In genomic region chr14:79482251-79482661, GRCm38 (mm10) we compare ENCODE assay signal across 8 mouse cellular contexts. TPM values are rescaled to one million over a fixed set of nuclear protein-coding genes. Genes with fewer than 3 reads are reported as not detected.
DNase-seq lines count a peak whose midpoint lies in the region; ATAC-seq lines count a peak whose summit lies in the region.

No protein-coding gene starts in this region.

- H3K4me1 ChIP-seq in forebrain, embryonic 16.5 days (replicated peaks; ENCODE audit: control insufficient read depth, insufficient read depth, low read length): peaks cover 31% of the 10 kb centered on the region
- H3K4me1 ChIP-seq in intestine, embryonic 16.5 days (ENCODE audit: control insufficient read depth, insufficient read depth, low read length): peaks cover 46% of the 10 kb centered on the region
- peaks cover 70% of the 10 kb centered on the region for H3K4me1 ChIP-seq in liver, embryonic 12.5 days
- peaks cover 25% of the 10 kb centered on the region for H3K4me1 ChIP-seq in neural tube, embryonic 14.5 days (ENCODE audit: control insufficient read depth, insufficient read depth, low read length)

- no peak for ATAC-seq in forebrain, embryonic 16.5 days
- ATAC-seq in intestine, embryonic 16.5 days: no peak
- no peak for ATAC-seq in liver, embryonic 12.5 days
- no peak for ATAC-seq in neural tube, embryonic 14.5 days (ENCODE audit: low read depth)
- no peak for ATAC-seq in inflammation-experienced regulatory T-cells, adult 6 months

- intact Hi-C loops in left cerebral cortex, postnatal 14 days (cut with DNase I): loop anchor here (5.0 kb wide), 1 partner anchor 80 kb away; no protein-coding TSS in a partner anchor

- peak overlapping the region; percentile 100 for H3K27ac ChIP-seq in forebrain, embryonic 16.5 days (ENCODE audit: low read length)
- H3K27ac ChIP-seq in intestine, embryonic 16.5 days (ENCODE audit: low read length): peak overlapping the region; percentile 100
- H3K27ac ChIP-seq in liver, embryonic 12.5 days: peak overlapping the region; percentile 100
- peak overlapping the region; percentile 99 for H3K27ac ChIP-seq in neural tube, embryonic 14.5 days (ENCODE audit: low read depth, low read length)

- under 1% methylated on average over 11 of the region's 11 CpGs for WGBS in forebrain, embryonic 16.5 days
- WGBS in intestine, embryonic 16.5 days: under 1% methylated on average over 11 of the region's 11 CpGs
- WGBS in liver, embryonic 12.5 days (ENCODE audit: insufficient replicate concordance): under 1% methylated on average over 11 of the region's 11 CpGs
- WGBS in neural tube, embryonic 14.5 days: under 1% methylated on average over 11 of the region's 11 CpGs

- H3K4me3 ChIP-seq in forebrain, embryonic 16.5 days (replicated peaks; ENCODE audit: low read length): peak overlapping the region; percentile 99
- peak overlapping the region; percentile 99 for H3K4me3 ChIP-seq in intestine, embryonic 16.5 days (ENCODE audit: low read length)
- H3K4me3 ChIP-seq in liver, embryonic 12.5 days: peak overlapping the region; percentile 85
- H3K4me3 ChIP-seq in neural tube, embryonic 14.5 days (ENCODE audit: low read depth, low read length): peak overlapping the region; percentile 93

- no peaks in the 10 kb centered on the region for H3K9me3 ChIP-seq in forebrain, embryonic 16.5 days (ENCODE audit: control insufficient read depth, low read length)
- H3K9me3 ChIP-seq in intestine, embryonic 16.5 days (ENCODE audit: control insufficient read depth, low read length): no peaks in the 10 kb centered on the region
- no peaks in the 10 kb centered on the region for H3K9me3 ChIP-seq in liver, embryonic 12.5 days (replicated peaks)
- no peaks in the 10 kb centered on the region for H3K9me3 ChIP-seq in neural tube, embryonic 14.5 days (ENCODE audit: control insufficient read depth, low read length)

- no peaks in the 10 kb centered on the region for H3K36me3 ChIP-seq in forebrain, embryonic 16.5 days (ENCODE audit: control insufficient read depth, insufficient read depth)
- no peaks in the 10 kb centered on the region for H3K36me3 ChIP-seq in intestine, embryonic 16.5 days (ENCODE audit: control insufficient read depth, insufficient read depth, low read length)
- peaks cover 19% of the 10 kb centered on the region for H3K36me3 ChIP-seq in liver, embryonic 12.5 days
- H3K36me3 ChIP-seq in neural tube, embryonic 14.5 days (ENCODE audit: control insufficient read depth, insufficient read depth, low read length): no peaks in the 10 kb centered on the region

- DNase-seq in left cerebral cortex, postnatal 14 days (ENCODE audit: low spot score in 2 of 2): peak; percentile 44 to 57
- DNase-seq in left cerebral cortex, adult 11 months (ENCODE audit: low spot score): no peak
- peak; percentile 73 for DNase-seq in adipocyte (ENCODE audit: low spot score)

- H3K4me2 ChIP-seq in forebrain, embryonic 16.5 days (ENCODE audit: low read length): peak overlapping the region; percentile 74
- peak overlapping the region; percentile 93 for H3K4me2 ChIP-seq in intestine, embryonic 16.5 days (ENCODE audit: low read depth, low read length)
- H3K4me2 ChIP-seq in liver, embryonic 12.5 days: peak overlapping the region; percentile 93
- H3K4me2 ChIP-seq in neural tube, embryonic 14.5 days (ENCODE audit: low read depth, low read length): peak overlapping the region; percentile 68

- H3K27me3 ChIP-seq in forebrain, embryonic 16.5 days (replicated peaks; ENCODE audit: control insufficient read depth, insufficient read depth, low read length): no peaks in the 10 kb centered on the region
- H3K27me3 ChIP-seq in intestine, embryonic 16.5 days (replicated peaks; ENCODE audit: control insufficient read depth, insufficient read depth, low read length): no peaks in the 10 kb centered on the region
- H3K27me3 ChIP-seq in liver, embryonic 12.5 days (replicated peaks): no peaks in the 10 kb centered on the region
- no peaks in the 10 kb centered on the region; the same call in 1 of the 2 replicates for H3K27me3 ChIP-seq in neural tube, embryonic 14.5 days (ENCODE audit: control insufficient read depth, insufficient read depth, low read length)

- peak overlapping the region; percentile 96 for H3K9ac ChIP-seq in forebrain, embryonic 16.5 days (replicated peaks; ENCODE audit: low read depth, low read length)
- H3K9ac ChIP-seq in intestine, embryonic 16.5 days (ENCODE audit: low read depth, low read length): peak overlapping the region; percentile 100
- peak overlapping the region; percentile 95 for H3K9ac ChIP-seq in liver, embryonic 12.5 days
- H3K9ac ChIP-seq in neural tube, embryonic 14.5 days (replicated peaks; ENCODE audit: low read depth, low read length): peak overlapping the region; percentile 61

RNA-seq across cellular contexts. Expression of gene Wbp4, which starts 0.9 kb away (rescaled TPM):
- 10 to 100 TPM; 40.9 to 44.9 TPM for total RNA-seq in left cerebral cortex, postnatal 14 days (2021)
- 42.2 and 42.5 TPM in 2 replicates for polyA plus RNA-seq in forebrain, embryonic 16.5 days (2015; fragmentation: Nextera tagmentation; extraction: Ambion mirVana)
- 26.9 and 31.3 TPM in 2 replicates for polyA plus RNA-seq in intestine, embryonic 16.5 days (2015; fragmentation: Nextera tagmentation; extraction: Ambion mirVana)
- 22.4 and 23.5 TPM in 2 replicates for polyA plus RNA-seq in liver, embryonic 12.5 days (2016; fragmentation: Nextera tagmentation; extraction: Ambion mirVana)
- 47.3 and 48.3 TPM in 2 replicates for polyA plus RNA-seq in neural tube, embryonic 14.5 days (2014; fragmentation: Nextera tagmentation; extraction: Ambion mirVana)
- polyA plus RNA-seq in inflammation-experienced regulatory T-cells, adult 6 months (2017; shearing (Covaris generic)): 10 to 100 TPM; 28.3 to 31.3 (median 30.8) TPM

RNA-seq across cellular contexts. Expression of gene Elf1, which starts 1.3 kb away (rescaled TPM):
- total RNA-seq in left cerebral cortex, postnatal 14 days (2021): 1 to 10 TPM; 4.3 to 5.4 TPM
- 2.7 and 3.3 TPM in 2 replicates for polyA plus RNA-seq in forebrain, embryonic 16.5 days (2015; fragmentation: Nextera tagmentation; extraction: Ambion mirVana)
- polyA plus RNA-seq in intestine, embryonic 16.5 days (2015; fragmentation: Nextera tagmentation; extraction: Ambion mirVana): 21.9 and 22.2 TPM in 2 replicates
- 18.9 and 21.2 TPM in 2 replicates for polyA plus RNA-seq in liver, embryonic 12.5 days (2016; fragmentation: Nextera tagmentation; extraction: Ambion mirVana)
- polyA plus RNA-seq in neural tube, embryonic 14.5 days (2014; fragmentation: Nextera tagmentation; extraction: Ambion mirVana): 2.5 and 4.2 TPM in 2 replicates
- polyA plus RNA-seq in inflammation-experienced regulatory T-cells, adult 6 months (2017; shearing (Covaris generic)): 100 to 1,000 TPM; 128 to 177 (median 141) TPM

RNA-seq across cellular contexts. Expression of gene Kbtbd6, which starts 30.6 kb away (rescaled TPM):
- total RNA-seq in left cerebral cortex, postnatal 14 days (2021): 1 to 10 TPM in 1 of 2 experiments, under 1 TPM in 1; 0.99 to 1.4 TPM
- 2.8 and 3.8 TPM in 2 replicates for polyA plus RNA-seq in forebrain, embryonic 16.5 days (2015; fragmentation: Nextera tagmentation; extraction: Ambion mirVana)
- 1.5 and 1.8 TPM in 2 replicates for polyA plus RNA-seq in intestine, embryonic 16.5 days (2015; fragmentation: Nextera tagmentation; extraction: Ambion mirVana)
- polyA plus RNA-seq in liver, embryonic 12.5 days (2016; fragmentation: Nextera tagmentation; extraction: Ambion mirVana): 3.9 TPM in 2 replicates
- 0.87 and 1.5 TPM in 2 replicates for polyA plus RNA-seq in neural tube, embryonic 14.5 days (2014; fragmentation: Nextera tagmentation; extraction: Ambion mirVana)
- under 1 TPM in 1 of 3 experiments, not detected in 2; 0.92 TPM for polyA plus RNA-seq in inflammation-experienced regulatory T-cells, adult 6 months (2017; shearing (Covaris generic))

RNA-seq across cellular contexts. Expression of gene Kbtbd7, which starts 55.9 kb away (rescaled TPM):
- total RNA-seq in left cerebral cortex, postnatal 14 days (2021): 10 to 100 TPM; 38.9 to 40.8 TPM
- 25.2 and 30.4 TPM in 2 replicates for polyA plus RNA-seq in forebrain, embryonic 16.5 days (2015; fragmentation: Nextera tagmentation; extraction: Ambion mirVana)
- 6.2 and 6.7 TPM in 2 replicates for polyA plus RNA-seq in intestine, embryonic 16.5 days (2015; fragmentation: Nextera tagmentation; extraction: Ambion mirVana)
- 5.7 and 6.2 TPM in 2 replicates for polyA plus RNA-seq in liver, embryonic 12.5 days (2016; fragmentation: Nextera tagmentation; extraction: Ambion mirVana)
- polyA plus RNA-seq in neural tube, embryonic 14.5 days (2014; fragmentation: Nextera tagmentation; extraction: Ambion mirVana): 23.6 and 26.2 TPM in 2 replicates
- polyA plus RNA-seq in inflammation-experienced regulatory T-cells, adult 6 months (2017; shearing (Covaris generic)): 1 to 10 TPM; 1.3 to 1.9 (median 1.6) TPM
